Mouse (Mus musculus): ENCODE data around the gene Il17a. TPM values are rescaled to one million over a fixed set of nuclear protein-coding genes. Genes with fewer than 3 reads are reported as not detected.

Gene Il17a
- total and polyA plus RNA-seq, 2 experiments from 2014 or later, result not detected

DNA sequence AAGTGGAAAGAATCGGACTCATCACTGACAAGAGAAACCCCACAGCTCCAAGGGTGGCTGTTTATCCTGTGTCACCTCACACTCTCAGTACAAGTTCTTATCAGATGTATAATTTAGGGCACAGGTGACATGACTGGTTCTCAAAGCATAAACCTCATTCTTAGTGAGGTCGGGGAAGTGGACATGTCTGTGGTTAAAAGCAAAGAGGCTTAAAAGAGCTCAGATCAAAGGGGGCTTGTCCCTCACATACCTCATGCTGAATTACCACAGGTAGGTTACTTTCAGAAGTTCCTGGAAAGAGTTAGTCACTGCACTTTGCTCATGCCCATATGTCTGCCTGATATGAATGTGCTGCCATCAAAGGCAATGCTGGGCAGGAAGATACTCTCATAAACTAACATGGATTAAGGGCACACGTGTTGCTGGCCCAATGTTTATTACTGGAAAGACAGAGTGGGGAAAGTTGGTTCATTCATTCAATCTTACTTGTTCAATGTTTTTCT, 9.8 kb downstream of the Il17a start:
- WGBS, result 53% methylated on average over 3 of the region's 3 CpGs
- Histone ChIP-seq H3K36me3 (replicated peaks; ENCODE audit: control insufficient read depth, insufficient read depth, low read length) (no peaks in the 10 kb centered on the region), H3K27me3 (ENCODE audit: control insufficient read depth, insufficient read depth, low read length) (no peaks in the 10 kb centered on the region), H3K9me3 (replicated peaks; ENCODE audit: control insufficient read depth, low read length) (no peaks in the 10 kb centered on the region), H3K4me2 (ENCODE audit: low read depth, low read length) (no peak overlapping the region), H3K9ac (replicated peaks; ENCODE audit: low read depth, low read length) (no peak overlapping the region), H3K4me3 (ENCODE audit: low read depth, low read length) (no peak overlapping the region), H3K4me1 (ENCODE audit: control insufficient read depth, insufficient read depth) (no peaks in the 10 kb centered on the region), H3K27ac (ENCODE audit: low read depth) (no peak overlapping the region)
- ATAC-seq (ENCODE audit: insufficient read depth, low read depth) (no peak), DNase-seq (ENCODE audit: low spot score) (no peak)
- no peak for TF ChIP-seq EP300 (IDR thresholded peaks at IDR 0.05; ENCODE audit: low read depth)

DNA sequence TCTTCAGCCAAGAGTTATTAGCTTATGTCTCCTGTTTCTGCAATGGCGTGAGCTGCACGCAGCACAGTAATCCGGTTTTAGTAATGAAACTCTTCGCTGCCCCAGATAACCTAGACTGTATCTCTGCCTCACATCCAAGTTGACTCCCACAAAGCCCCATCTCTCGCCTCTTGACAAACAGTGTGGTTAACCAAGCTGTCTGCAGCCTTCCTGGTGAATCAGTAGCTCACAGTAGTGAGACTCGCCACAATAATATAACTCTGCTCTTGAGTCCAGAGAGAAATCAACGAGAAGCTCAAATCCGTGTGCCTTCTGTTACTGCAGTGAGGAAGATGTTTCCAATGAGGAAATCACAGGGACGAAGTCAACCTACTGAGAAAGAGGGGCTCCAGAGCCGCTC, 23.7 kb downstream of the Il17a start:
- TF ChIP-seq CTCF (IDR thresholded peaks at IDR 0.05; ENCODE audit: low read depth) (no peak), EP300 (IDR thresholded peaks at IDR 0.05; ENCODE audit: low read depth) (no peak)
- H3K27me3 ChIP-seq (ENCODE audit: control insufficient read depth, insufficient read depth, low read length), result no peaks in the 10 kb centered on the region
- H3K9ac ChIP-seq (replicated peaks; ENCODE audit: low read depth, low read length), result no peak overlapping the region
- no peaks in the 10 kb centered on the region for H3K36me3 ChIP-seq (replicated peaks; ENCODE audit: control insufficient read depth, insufficient read depth, low read length)
- H3K4me2 ChIP-seq (ENCODE audit: low read depth, low read length), result no peak overlapping the region
- H3K4me3 ChIP-seq (ENCODE audit: low read depth, low read length), result no peak overlapping the region
- no peak overlapping the region for H3K27ac ChIP-seq (ENCODE audit: low read depth)
- DNase-seq (ENCODE audit: low spot score) (no peak), ATAC-seq (ENCODE audit: insufficient read depth, low read depth) (no peak)
- H3K9me3 ChIP-seq (replicated peaks; ENCODE audit: control insufficient read depth, low read length), result peaks cover 4% of the 10 kb centered on the region; the same call in 1 of the 2 replicates
- 67% methylated on average over 10 of the region's 10 CpGs for WGBS
- H3K4me1 ChIP-seq (ENCODE audit: control insufficient read depth, insufficient read depth), result no peaks in the 10 kb centered on the region

DNA sequence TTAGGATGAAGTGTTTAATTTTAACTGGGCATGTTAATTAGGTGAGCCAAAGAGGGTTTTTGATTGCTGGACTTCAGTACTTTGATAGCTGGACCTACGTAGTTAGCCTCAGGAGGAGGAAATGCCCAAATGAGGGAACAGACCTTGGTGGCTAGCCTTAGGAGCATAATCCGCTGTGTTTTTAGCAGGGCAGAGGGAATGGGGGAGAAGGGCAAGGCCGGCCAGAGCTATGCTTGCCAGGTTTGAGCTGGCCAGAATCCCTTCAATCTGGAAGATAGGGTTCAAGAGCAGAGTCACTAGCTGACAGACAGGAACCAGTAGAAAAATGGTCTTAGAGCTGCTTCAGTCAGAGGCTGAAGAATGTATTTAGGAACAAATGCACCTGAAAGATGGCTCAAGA, 26.9 kb downstream of the Il17a start:
- no peaks in the 10 kb centered on the region for H3K27me3 ChIP-seq (ENCODE audit: control insufficient read depth, insufficient read depth, low read length)
- H3K4me1 ChIP-seq (ENCODE audit: control insufficient read depth, insufficient read depth), result no peaks in the 10 kb centered on the region
- TF ChIP-seq CTCF (IDR thresholded peaks at IDR 0.05; ENCODE audit: low read depth) (no peak), EP300 (IDR thresholded peaks at IDR 0.05; ENCODE audit: low read depth) (no peak)
- no peak for ATAC-seq (ENCODE audit: insufficient read depth, low read depth)
- H3K4me2 ChIP-seq (ENCODE audit: low read depth, low read length), result no peak overlapping the region
- no peak overlapping the region for H3K9ac ChIP-seq (replicated peaks; ENCODE audit: low read depth, low read length)
- 85% methylated on average over 3 of the region's 3 CpGs for WGBS
- H3K9me3 ChIP-seq (replicated peaks; ENCODE audit: control insufficient read depth, low read length), result no peaks in the 10 kb centered on the region
- DNase-seq (ENCODE audit: low spot score), result no peak
- H3K36me3 ChIP-seq (replicated peaks; ENCODE audit: control insufficient read depth, insufficient read depth, low read length), result no peaks in the 10 kb centered on the region
- no peak overlapping the region for H3K4me3 ChIP-seq (ENCODE audit: low read depth, low read length)
- H3K27ac ChIP-seq (ENCODE audit: low read depth), result no peak overlapping the region

DNA sequence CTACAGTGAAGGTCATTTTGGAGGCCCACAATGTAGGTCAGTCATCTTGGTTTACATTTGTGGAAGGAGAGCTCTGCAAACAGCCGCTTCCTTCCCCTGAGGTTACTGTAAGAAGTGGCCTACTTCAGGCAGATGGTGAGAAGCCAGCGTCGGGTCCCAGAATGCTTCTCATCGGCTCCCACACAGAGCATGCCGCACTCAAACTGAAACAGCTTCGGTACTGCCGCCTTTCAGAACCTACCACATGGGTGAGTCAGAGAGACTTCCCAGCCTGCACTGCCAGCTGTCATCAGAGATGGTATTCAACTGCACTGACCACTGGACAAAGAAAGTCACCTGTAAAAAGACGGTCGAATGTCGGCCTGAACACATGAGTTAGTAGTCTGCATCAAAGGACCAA, 29.1 kb downstream of the Il17a start:
- 76% methylated on average over 10 of the region's 10 CpGs for WGBS
- Histone ChIP-seq H3K9ac (replicated peaks; ENCODE audit: low read depth, low read length) (no peak overlapping the region), H3K27ac (ENCODE audit: low read depth) (no peak overlapping the region), H3K4me1 (ENCODE audit: control insufficient read depth, insufficient read depth) (no peaks in the 10 kb centered on the region), H3K4me3 (ENCODE audit: low read depth, low read length) (no peak overlapping the region), H3K27me3 (ENCODE audit: control insufficient read depth, insufficient read depth, low read length) (no peaks in the 10 kb centered on the region), H3K9me3 (replicated peaks; ENCODE audit: control insufficient read depth, low read length) (no peaks in the 10 kb centered on the region; the same call in 1 of the 2 replicates), H3K36me3 (replicated peaks; ENCODE audit: control insufficient read depth, insufficient read depth, low read length) (no peaks in the 10 kb centered on the region), H3K4me2 (ENCODE audit: low read depth, low read length) (no peak overlapping the region)
- no peak for DNase-seq (ENCODE audit: low spot score)
- ATAC-seq (ENCODE audit: insufficient read depth, low read depth), result no peak
- TF ChIP-seq CTCF (IDR thresholded peaks at IDR 0.05; ENCODE audit: low read depth) (no peak), EP300 (IDR thresholded peaks at IDR 0.05; ENCODE audit: low read depth) (no peak)

DNA sequence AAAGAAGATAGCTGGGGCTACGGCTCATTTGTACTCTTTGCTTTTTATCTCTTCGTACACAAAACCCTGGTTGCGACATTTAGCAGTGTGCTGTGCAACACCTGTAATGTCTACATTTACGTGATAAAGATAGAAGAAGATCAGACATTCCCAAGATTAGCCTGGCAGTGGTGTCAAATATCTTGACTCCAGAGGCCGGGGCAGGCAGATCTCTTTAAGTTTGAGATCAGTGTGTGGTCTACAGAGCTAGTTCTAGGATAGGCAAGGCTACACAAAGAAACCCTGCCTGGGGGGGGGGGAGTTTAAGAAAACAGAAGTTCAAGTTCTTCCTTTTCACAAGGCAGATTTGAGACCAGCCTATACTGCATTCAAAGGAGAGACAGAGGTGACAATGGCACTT, 29.6 kb downstream of the Il17a start:
- WGBS, result 57% methylated on average over 5 of the region's 5 CpGs
- DNase-seq (ENCODE audit: low spot score) (no peak), ATAC-seq (ENCODE audit: insufficient read depth, low read depth) (no peak)
- no peak overlapping the region for H3K9ac ChIP-seq (replicated peaks; ENCODE audit: low read depth, low read length)
- no peak overlapping the region for H3K4me2 ChIP-seq (ENCODE audit: low read depth, low read length)
- H3K4me1 ChIP-seq (ENCODE audit: control insufficient read depth, insufficient read depth), result no peaks in the 10 kb centered on the region
- H3K36me3 ChIP-seq (replicated peaks; ENCODE audit: control insufficient read depth, insufficient read depth, low read length), result no peaks in the 10 kb centered on the region
- TF ChIP-seq CTCF (IDR thresholded peaks at IDR 0.05; ENCODE audit: low read depth), result no peak
- no peak for TF ChIP-seq EP300 (IDR thresholded peaks at IDR 0.05; ENCODE audit: low read depth)
- no peaks in the 10 kb centered on the region; the same call in 1 of the 2 replicates for H3K9me3 ChIP-seq (replicated peaks; ENCODE audit: control insufficient read depth, low read length)
- H3K27ac ChIP-seq (ENCODE audit: low read depth), result no peak overlapping the region
- H3K27me3 ChIP-seq (ENCODE audit: control insufficient read depth, insufficient read depth, low read length), result no peaks in the 10 kb centered on the region
- no peak overlapping the region for H3K4me3 ChIP-seq (ENCODE audit: low read depth, low read length)

DNA sequence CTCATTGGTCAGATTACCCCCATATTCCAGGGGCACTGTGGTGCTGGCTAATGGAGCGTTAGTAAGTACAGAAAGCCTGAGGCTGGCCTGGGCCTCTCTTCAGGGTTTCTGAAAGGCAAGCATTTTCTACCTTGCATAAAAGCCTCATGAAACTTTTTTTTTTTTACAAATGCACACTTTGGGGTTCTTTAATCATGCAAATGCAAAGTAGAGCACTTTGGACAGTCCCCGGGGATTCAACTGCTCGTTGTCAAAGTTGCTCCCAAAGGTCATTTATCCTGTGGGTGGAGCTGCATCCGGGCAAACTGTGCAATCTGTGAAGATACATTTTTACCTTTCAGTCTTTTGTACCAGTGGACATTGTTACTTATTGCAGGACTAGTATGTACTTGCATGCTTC, 30.7 kb downstream of the Il17a start:
- WGBS, result 81% methylated on average over 4 of the region's 4 CpGs
- TF ChIP-seq CTCF (IDR thresholded peaks at IDR 0.05; ENCODE audit: low read depth) (no peak), EP300 (IDR thresholded peaks at IDR 0.05; ENCODE audit: low read depth) (no peak)
- no peaks in the 10 kb centered on the region; the same call in 1 of the 2 replicates for H3K9me3 ChIP-seq (replicated peaks; ENCODE audit: control insufficient read depth, low read length)
- no peak overlapping the region for H3K27ac ChIP-seq (ENCODE audit: low read depth)
- no peak overlapping the region for H3K4me3 ChIP-seq (ENCODE audit: low read depth, low read length)
- no peak overlapping the region for H3K4me2 ChIP-seq (ENCODE audit: low read depth, low read length)
- H3K36me3 ChIP-seq (replicated peaks; ENCODE audit: control insufficient read depth, insufficient read depth, low read length), result no peaks in the 10 kb centered on the region
- no peak overlapping the region for H3K9ac ChIP-seq (replicated peaks; ENCODE audit: low read depth, low read length)
- no peaks in the 10 kb centered on the region for H3K27me3 ChIP-seq (ENCODE audit: control insufficient read depth, insufficient read depth, low read length)
- no peaks in the 10 kb centered on the region for H3K4me1 ChIP-seq (ENCODE audit: control insufficient read depth, insufficient read depth)
- DNase-seq (ENCODE audit: low spot score) (no peak), ATAC-seq (ENCODE audit: insufficient read depth, low read depth) (no peak)

All from heart, postnatal 0 days (tissue).